ENCODE assay signal across 7 mouse cellular contexts in the genomic region with DNA sequence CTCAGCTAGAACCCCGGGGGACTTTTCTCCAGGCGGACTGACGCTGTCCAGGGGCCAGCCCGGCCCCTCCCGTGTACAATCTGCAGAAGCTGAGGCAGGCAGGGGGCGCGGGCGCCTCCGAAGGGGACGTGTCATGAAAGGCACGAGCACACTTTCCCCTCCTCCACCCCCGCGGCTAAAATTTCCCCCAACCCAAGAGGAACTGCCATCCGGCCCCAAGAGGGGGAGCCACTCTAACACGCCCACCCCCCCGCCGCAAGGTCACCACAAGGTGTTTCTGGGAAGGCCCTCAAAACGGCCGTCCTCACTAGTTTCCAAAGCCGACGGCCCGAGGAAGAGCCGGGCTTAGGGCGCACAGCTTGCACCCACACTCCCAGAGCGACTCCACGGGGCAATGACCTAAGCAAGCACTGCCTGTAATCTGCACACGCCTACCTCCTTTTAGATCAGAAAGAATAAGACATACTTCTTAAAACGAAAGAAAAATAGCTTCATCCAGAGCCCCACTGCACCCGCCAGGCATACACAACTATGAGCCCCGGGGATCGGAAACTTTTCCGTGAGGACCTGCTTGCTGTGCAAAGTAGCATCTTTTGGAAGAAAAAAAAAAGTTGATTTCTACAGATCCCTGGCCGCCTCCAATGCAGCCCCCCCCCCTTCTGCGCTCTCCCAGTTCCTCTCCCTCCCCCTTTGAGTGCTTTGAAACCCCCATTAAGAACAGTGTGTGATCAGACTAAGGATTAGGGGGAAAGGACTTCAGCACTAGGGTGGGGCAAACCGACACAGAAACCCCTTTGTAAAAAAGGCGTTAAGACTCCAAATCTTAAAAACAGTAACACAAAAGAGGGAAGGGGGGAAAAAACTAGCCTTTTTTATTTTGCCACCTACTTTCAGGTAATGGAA. TPM values are rescaled to one million over a fixed set of nuclear protein-coding genes. Genes with fewer than 3 reads are reported as not detected.
DNase-seq lines count a peak whose midpoint lies in the region; ATAC-seq and TF ChIP-seq lines count a peak whose summit lies in the region.

No protein-coding gene starts in this region.

- peak overlapping the region; percentile 99 for H3K4me3 ChIP-seq in small intestine, adult 2 months (ENCODE audit: low read depth, low read length)

- ATAC-seq in common myeloid progenitor, adult 5-6 weeks (replicated peaks; ENCODE audit: low read depth, poor library complexity, severe bottlenecking): peak; percentile 16
- ATAC-seq in inflammation-experienced regulatory T-cells, adult 6 months: peak; percentile 24

- WGBS in small intestine, adult 2 months: under 1% methylated on average over 36 of the region's 36 CpGs

- TF ChIP-seq POLR2A in small intestine, adult 2 months (IDR thresholded peaks at IDR 0.05; ENCODE audit: low read depth, low read length): no peak

- H3K27me3 ChIP-seq in small intestine, adult 2 months (ENCODE audit: control insufficient read depth, insufficient read depth, low read length): no peaks in the 10 kb centered on the region

- H3K36me3 ChIP-seq in small intestine, adult 2 months (ENCODE audit: control insufficient read depth, insufficient read depth, low read length): peaks cover 17% of the 10 kb centered on the region

- H3K4me1 ChIP-seq in small intestine, adult 2 months (ENCODE audit: control insufficient read depth, insufficient read depth, insufficient read length, low read length): peaks cover 2% of the 10 kb centered on the region

- intact Hi-C loops in left cerebral cortex, postnatal 25 days (cut with DNase I): loop anchor here (5.0 kb wide), 3 partner anchors 118 to 583 kb away; no protein-coding TSS in a partner anchor

- TF ChIP-seq CTCF in small intestine, adult 2 months (IDR thresholded peaks at IDR 0.05; ENCODE audit: extremely low read depth, insufficient read length, insufficient replicate concordance, low read depth, low read length): no peak

- peak; percentile 77 for DNase-seq in adrenal gland, postnatal 10 days
- DNase-seq in gastrocnemius, postnatal 10 days: peak; percentile 60
- DNase-seq in left cerebral cortex, postnatal 25 days (ENCODE audit: low spot score in 2 of 2): peak; percentile 48 to 72
- peak; percentile 61 for DNase-seq in mesoderm, embryonic 11.5 days (ENCODE audit: low read depth, low spot score)

- peak overlapping the region; percentile 93 for H3K27ac ChIP-seq in small intestine, adult 2 months (ENCODE audit: insufficient read depth, low read depth, low read length)

RNA-seq across cellular contexts. Expression of gene Spry2, which starts 1.4 kb away (rescaled TPM):
- total RNA-seq in adrenal gland, postnatal 10 days (2021): 10 to 100 TPM; 39.4 to 41.3 TPM
- 2.2 and 2.9 TPM in 2 replicates for total RNA-seq in common myeloid progenitor, adult 5-6 weeks (2017)
- total RNA-seq in gastrocnemius, postnatal 10 days (2021): 10 to 100 TPM; 41.7 to 44.5 TPM
- under 1 TPM in 2 of 3 experiments, not detected in 1; 0.48 to 0.73 TPM for polyA plus RNA-seq in inflammation-experienced regulatory T-cells, adult 6 months (2017; shearing (Covaris generic))
- 100 to 1,000 TPM; 102 to 104 TPM for total RNA-seq in left cerebral cortex, postnatal 25 days (2021)
- 5.6 and 11.6 TPM in 2 replicates for polyA plus RNA-seq in small intestine, adult 2 months (2012; rRNA removed)

Comparison
In these comparisons a context has a peak if more than half of its experiments do, and no peak if none do; other contexts are left out.
1. Peak in every context shown above with its lines: DNase-seq, ATAC-seq, H3K4me3 ChIP-seq and H3K27ac ChIP-seq.
2. RNA of gene Spry2, which starts 1.4 kb away (total RNA-seq): 102 to 104 TPM in left cerebral cortex, postnatal 25 days, 41.7 to 44.5 TPM in gastrocnemius, postnatal 10 days and 39.4 to 41.3 TPM in adrenal gland, postnatal 10 days; 2.2 to 2.9 TPM in common myeloid progenitor, adult 5-6 weeks; every median in the first group is over 10 times any median in the second.